Mouse (Mus musculus) G1E (cell line): ENCODE measurements at regions not wholly inside any gene's neighbourhood (a gene's known extent, or its start where the extent isn't known, plus 50 kb on each side); places are given as distances from the start of the nearest gene placed in this dataset.

ENCODE experiments used
- ATAC-seq: 2 replicates; pipeline ENCODE4 v1.8.0; 2016; ENCODE audit warnings: mild to moderate bottlenecking; ENCODE audit not compliant: insufficient number of reproducible peaks, poor library complexity, low FRiP score, severe bottlenecking; ENCODE audit errors: extremely low read depth
- DNase-seq: peaks from one replicate; pipeline ENCODE4 v3.0.0; 2012; ENCODE audit warnings: low spot score
- H3K27me3 ChIP-seq: 2 replicates; pipeline ENCODE4 v1.6.1; 2012; ENCODE audit warnings: mild to moderate bottlenecking, low read length, inconsistent platforms; ENCODE audit not compliant: insufficient read depth
- H3K36me3 ChIP-seq: replicated peaks from 2 replicates; pipeline ENCODE3; 2012; ENCODE audit warnings: mild to moderate bottlenecking, inconsistent platforms
- H3K4me1 ChIP-seq: 2 replicates; pipeline ENCODE4 v1.6.1; 2012; ENCODE audit warnings: low read depth, low read length, inconsistent platforms, mixed read lengths; ENCODE audit not compliant: insufficient read depth
- H3K4me3 ChIP-seq: 2 replicates; pipeline ENCODE4 v1.5.1; 2012; ENCODE audit warnings: low read depth, mild to moderate bottlenecking, inconsistent platforms, low read length, moderate library complexity, mixed read lengths
- H3K9me3 ChIP-seq: replicated peaks from 2 replicates; pipeline ENCODE4 v1.6.1; 2012; ENCODE audit warnings: inconsistent platforms
- CTCF ChIP-seq: IDR thresholded peaks from 2 replicates; pipeline ENCODE4 v1.5.1; 2012; ENCODE audit warnings: low read depth, low read length, inconsistent platforms, mixed read lengths
- GATA1 ChIP-seq: IDR thresholded peaks from 2 replicates; pipeline ENCODE4 v1.6.1; 2012; ENCODE audit warnings: borderline replicate concordance, low read length, inconsistent platforms, mixed read lengths
- GATA2 ChIP-seq: IDR thresholded peaks from 2 replicates; pipeline ENCODE4 v1.6.1; 2012; ENCODE audit warnings: low read depth, low read length, inconsistent platforms, borderline replicate concordance
- POLR2AphosphoS5 ChIP-seq: IDR thresholded peaks from 2 replicates; pipeline ENCODE4 v1.6.1; 2012; ENCODE audit warnings: low read depth, low read length, inconsistent platforms; ENCODE audit not compliant: insufficient replicate concordance
- TAL1 ChIP-seq: conservative IDR thresholded peaks from 2 replicates; pipeline ENCODE4 v1.6.1; 2012; ENCODE audit warnings: low read depth, low read length, inconsistent platforms, mixed read lengths

DNA sequence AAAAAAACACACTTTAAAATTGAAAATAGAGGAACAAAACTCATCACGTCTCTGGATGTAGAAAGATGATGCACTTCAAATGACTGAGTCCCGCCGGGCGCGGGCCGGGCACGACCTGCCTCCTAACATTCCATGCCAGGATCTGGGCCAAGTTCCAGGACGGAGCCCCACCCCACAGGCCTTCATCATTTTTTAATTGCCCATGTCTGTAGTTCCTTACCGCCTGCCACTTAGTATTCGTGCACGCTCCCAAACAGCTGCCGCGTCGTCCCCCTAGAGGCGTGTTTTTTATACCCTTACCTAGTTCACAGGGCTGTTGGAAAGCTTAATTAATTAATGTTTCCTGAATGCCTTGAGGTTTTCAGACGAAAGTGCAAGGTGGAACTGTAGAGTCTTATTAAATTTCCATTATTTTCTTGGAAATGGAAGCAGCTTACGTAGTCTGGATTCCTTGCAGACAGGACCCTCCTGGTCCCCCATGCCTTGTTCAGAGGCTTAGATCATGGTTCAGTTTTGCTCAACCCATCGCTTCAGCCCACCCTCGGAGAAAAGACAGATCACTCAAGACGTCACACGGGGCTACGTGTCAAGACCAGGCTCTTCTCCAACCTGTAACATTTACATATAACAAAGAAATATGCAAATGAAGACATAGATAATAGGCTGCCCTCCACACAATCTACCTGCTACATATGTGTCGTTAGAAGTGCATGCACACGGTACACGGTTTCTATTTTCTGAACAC is 81.0 kb downstream of the Barhl2 start:
- no peak for ATAC-seq

DNA sequence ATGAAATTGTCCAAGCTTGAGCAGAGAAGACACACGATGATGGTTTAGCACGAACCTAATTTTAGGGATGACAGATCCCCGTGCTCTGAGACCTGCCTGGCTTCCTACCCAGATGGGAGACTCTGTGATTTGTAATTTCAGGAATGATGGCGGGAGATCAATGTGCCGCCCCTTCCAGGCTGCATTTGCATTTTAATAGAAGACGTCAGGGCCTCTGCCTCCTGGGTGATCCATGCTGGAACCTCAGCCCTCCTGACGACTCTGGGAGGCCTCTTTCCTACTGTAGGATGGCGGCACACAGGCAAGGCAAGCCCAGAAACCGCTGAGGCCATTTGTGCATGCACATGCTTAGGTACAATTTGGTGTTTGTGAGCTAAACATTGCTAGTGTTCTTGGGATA is 90.1 kb downstream of the Barhl2 start:
- TF ChIP-seq POLR2AphosphoS5: no peak
- no peaks in the 10 kb centered on the region for H3K36me3 ChIP-seq
- no peak overlapping the region for H3K4me3 ChIP-seq
- H3K9me3 ChIP-seq: peaks cover 60% of the 10 kb centered on the region
- H3K27me3 ChIP-seq: no peaks in the 10 kb centered on the region
- no peaks in the 10 kb centered on the region for H3K4me1 ChIP-seq
- ATAC-seq (no peak), DNase-seq (no peak)

More for the DNA sequence above, 81.0 kb downstream of the Barhl2 start:
- Histone ChIP-seq H3K27me3 (no peaks in the 10 kb centered on the region), H3K9me3 (peaks cover 42% of the 10 kb centered on the region), H3K4me3 (no peak overlapping the region), H3K36me3 (no peaks in the 10 kb centered on the region), H3K4me1 (no peaks in the 10 kb centered on the region)
- TF ChIP-seq GATA2: no peak
- DNase-seq: no peak

DNA sequence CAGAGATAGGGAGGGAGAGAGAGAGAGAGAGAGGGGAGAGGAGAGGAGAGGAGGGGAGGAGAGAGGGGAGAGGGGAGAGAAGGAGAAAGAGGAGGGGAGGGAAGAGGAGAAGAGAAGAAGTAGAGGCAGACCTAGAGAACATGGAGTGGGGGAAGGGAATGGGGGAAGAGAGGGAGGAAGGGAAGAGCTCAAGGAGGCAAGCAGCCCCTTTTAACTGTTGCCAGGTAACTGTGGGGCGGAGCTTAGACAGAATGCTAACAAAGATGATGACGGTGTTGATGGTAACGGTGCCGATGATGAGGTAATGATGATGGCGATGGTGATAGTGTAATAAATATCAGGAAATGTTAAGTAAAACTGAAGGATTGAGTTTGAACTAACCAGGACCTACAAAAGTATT is 90.7 kb downstream of the Barhl2 start:
- H3K36me3 ChIP-seq: no peaks in the 10 kb centered on the region
- no peaks in the 10 kb centered on the region for H3K4me1 ChIP-seq
- H3K27me3 ChIP-seq: no peaks in the 10 kb centered on the region
- H3K9me3 ChIP-seq: peaks cover 63% of the 10 kb centered on the region
- H3K4me3 ChIP-seq: no peak overlapping the region
- TF ChIP-seq CTCF: no peak
- no peak for TF ChIP-seq POLR2AphosphoS5
- no peak for TF ChIP-seq GATA1
- TF ChIP-seq GATA2: no peak
- TF ChIP-seq TAL1: no peak
- DNase-seq (no peak), ATAC-seq (no peak)

DNA sequence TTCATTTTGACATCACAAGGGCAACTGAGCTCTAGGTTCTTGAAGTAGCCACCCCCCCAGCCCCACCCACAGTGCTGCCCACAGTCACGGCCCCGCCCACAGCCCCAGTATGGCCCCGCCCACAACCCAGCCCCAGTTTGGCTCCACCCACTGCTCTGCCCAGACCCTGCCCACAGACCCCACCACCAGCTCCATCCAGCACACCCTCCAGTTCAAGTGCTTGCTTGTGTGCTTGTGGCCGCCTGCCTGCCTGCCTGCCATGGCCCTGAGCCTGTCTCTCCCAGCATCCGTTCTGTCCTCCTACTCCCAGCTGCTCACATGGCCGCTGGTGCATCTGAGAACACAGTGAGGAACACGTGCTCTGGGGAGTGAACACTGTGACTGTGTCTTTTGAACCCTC is 92.0 kb downstream of the Barhl2 start:
- Histone ChIP-seq H3K9me3 (peaks cover 66% of the 10 kb centered on the region), H3K4me1 (no peaks in the 10 kb centered on the region), H3K27me3 (no peaks in the 10 kb centered on the region), H3K4me3 (no peak overlapping the region), H3K36me3 (no peaks in the 10 kb centered on the region)
- ATAC-seq (no peak), DNase-seq (no peak)
- TF ChIP-seq GATA1 (no peak), POLR2AphosphoS5 (no peak), GATA2 (no peak), TAL1 (no peak), CTCF (no peak)

DNA sequence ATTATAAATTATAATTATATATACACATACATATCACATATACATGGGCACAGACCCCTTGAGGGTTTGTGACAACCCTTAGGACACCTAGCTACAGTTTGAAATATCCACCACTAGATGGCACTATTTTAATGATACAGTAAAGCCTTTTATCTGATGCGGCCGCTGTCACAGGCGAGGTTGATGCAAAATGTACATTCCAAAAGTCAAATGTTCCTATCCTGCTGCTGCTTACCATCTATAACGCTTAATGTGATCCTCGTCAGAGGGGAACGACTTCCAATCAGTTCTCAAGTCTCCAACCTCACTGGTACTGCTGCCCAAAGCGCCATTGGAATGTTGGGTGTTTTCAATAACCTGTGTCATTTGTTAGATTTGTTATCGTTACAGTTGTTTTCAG is 92.9 kb downstream of the Barhl2 start:
- DNase-seq (no peak), ATAC-seq (no peak)
- H3K9me3 ChIP-seq: peaks cover 63% of the 10 kb centered on the region

DNA sequence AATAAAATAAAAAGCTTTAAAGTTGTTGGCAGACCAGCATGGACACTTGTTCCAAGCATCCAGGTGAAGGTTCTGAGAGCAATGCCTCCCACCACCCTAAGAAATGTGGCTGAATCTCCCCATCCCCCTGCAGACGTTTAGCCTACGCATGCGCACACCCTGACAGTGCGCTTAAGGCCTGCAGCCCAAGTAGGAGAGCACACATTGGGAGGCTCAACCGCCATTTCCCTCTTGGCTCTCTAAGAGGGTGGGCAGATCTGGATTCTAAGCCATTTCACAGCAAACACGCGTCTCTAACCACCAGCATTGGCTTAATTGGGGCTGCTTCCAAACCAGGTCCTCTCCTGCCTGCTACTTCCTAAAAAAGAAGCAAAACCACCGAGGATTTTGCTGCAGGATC is 106.6 kb downstream of the Barhl2 start:
- Histone ChIP-seq H3K27me3 (no peaks in the 10 kb centered on the region), H3K9me3 (peaks cover 40% of the 10 kb centered on the region), H3K4me1 (no peaks in the 10 kb centered on the region), H3K36me3 (no peaks in the 10 kb centered on the region), H3K4me3 (no peak overlapping the region)
- DNase-seq (no peak), ATAC-seq (no peak)
- TF ChIP-seq CTCF (no peak), TAL1 (no peak)

More for the DNA sequence above, 92.9 kb downstream of the Barhl2 start:
- Histone ChIP-seq H3K4me3 (no peak overlapping the region), H3K27me3 (no peaks in the 10 kb centered on the region), H3K36me3 (no peaks in the 10 kb centered on the region), H3K4me1 (no peaks in the 10 kb centered on the region)
- TF ChIP-seq CTCF (no peak), POLR2AphosphoS5 (no peak), TAL1 (no peak), GATA2 (no peak), GATA1 (no peak)

DNA sequence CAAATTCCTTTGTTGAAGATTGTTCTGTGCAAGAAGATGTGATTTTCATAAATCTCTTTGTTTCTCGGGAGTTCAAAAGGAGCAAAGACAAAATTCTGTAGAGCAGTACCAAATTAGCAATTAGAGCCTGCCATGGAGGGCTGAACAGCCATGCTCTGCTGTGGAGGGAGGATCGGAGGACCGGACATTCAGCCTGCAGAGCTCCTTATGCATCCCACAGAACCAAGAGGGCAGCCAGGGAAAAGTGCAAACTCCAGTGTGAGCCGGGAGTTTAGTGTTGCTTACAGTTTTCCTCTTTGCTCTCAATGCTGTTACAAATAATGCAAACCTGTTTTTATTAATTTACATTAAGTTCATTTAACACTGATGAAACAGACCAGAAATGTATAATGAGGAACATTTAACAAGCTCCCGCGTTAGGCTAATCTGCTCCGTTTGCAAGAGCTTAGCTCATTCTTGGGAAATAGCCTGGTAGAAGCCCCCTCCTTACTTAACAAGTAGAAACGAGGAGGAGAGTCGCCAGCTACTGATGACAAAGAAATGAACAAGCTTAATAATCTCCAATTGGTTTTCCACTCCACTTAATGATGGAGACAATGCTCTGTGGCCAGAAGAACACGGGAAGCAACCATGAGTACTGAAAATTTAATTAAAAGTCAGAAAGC is 108.0 kb downstream of the Barhl2 start:
- no peak overlapping the region for H3K4me3 ChIP-seq
- no peaks in the 10 kb centered on the region for H3K4me1 ChIP-seq
- ATAC-seq: no peak
- H3K36me3 ChIP-seq: no peaks in the 10 kb centered on the region
- no peak for DNase-seq
- H3K27me3 ChIP-seq: no peaks in the 10 kb centered on the region
- H3K9me3 ChIP-seq: peaks cover 36% of the 10 kb centered on the region
- TF ChIP-seq CTCF: no peak
- no peak for TF ChIP-seq TAL1
- no peak for TF ChIP-seq GATA1
- no peak for TF ChIP-seq POLR2AphosphoS5
- no peak for TF ChIP-seq GATA2
